Mouse (Mus musculus) gastrocnemius, postnatal 10 days (tissue): ENCODE data around the gene Cbr3. TPM values are rescaled to one million over a fixed set of nuclear protein-coding genes. Genes with fewer than 3 reads are reported as not detected.

Experiments
- DNase-seq: peaks from one replicate; pipeline ENCODE4 v3.0.0; 2021; ENCODE audit warnings: mixed read lengths
- total RNA-seq, 2 experiments: library from RNA; stranded (reverse); gene quantifications; 2 replicates each; pipeline ENCODE4 v1.2.3; 2021

The Cbr3 gene
- total RNA-seq, 2 experiments from 2014 or later = 3.5 to 6.3 TPM

DNA sequence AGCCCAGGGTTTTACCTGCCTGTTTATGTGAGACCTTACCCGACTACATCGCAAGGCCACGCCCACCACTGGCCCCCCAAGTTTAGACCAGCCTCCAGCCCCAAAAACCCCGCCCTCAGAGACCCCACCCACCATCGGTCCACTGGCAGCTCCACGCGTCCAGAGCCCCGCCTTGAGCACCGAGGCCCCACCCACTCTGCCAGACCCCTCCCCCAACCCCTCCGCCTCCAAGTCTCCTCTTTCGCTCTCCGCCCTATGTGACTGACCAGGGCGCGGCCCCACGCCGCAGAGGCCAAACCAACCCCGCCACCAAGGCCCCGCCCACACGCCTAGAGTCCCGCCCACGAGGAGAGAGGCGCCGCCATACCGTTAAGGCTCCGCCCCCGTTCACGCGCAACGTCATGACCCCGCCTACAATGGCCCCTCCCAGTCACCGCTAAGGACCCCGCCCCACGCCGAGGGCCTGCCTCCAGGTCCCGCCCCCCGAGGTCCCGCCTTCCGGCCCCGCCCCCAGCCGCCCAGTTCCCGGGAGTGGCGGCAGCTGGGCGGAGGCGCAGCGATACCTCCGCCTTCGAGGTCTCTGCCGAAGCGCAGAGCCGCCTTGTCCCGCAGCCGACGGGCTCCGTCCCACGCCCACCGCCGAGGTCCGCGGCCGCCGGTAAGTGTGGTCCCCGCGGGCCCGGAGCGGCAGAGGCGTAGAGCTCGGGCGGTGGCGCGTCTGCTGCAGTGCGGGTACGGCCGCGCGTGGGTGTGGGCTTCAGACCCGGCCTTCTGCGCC, 28.6 kb downstream of the Cbr3 start, which contains the start of gene Dop1b:
TSS of gene Dop1b (plus strand) at position 494 of the 778 bp plus-strand sequence.
- DNase-seq = peak; percentile 99

DNA sequence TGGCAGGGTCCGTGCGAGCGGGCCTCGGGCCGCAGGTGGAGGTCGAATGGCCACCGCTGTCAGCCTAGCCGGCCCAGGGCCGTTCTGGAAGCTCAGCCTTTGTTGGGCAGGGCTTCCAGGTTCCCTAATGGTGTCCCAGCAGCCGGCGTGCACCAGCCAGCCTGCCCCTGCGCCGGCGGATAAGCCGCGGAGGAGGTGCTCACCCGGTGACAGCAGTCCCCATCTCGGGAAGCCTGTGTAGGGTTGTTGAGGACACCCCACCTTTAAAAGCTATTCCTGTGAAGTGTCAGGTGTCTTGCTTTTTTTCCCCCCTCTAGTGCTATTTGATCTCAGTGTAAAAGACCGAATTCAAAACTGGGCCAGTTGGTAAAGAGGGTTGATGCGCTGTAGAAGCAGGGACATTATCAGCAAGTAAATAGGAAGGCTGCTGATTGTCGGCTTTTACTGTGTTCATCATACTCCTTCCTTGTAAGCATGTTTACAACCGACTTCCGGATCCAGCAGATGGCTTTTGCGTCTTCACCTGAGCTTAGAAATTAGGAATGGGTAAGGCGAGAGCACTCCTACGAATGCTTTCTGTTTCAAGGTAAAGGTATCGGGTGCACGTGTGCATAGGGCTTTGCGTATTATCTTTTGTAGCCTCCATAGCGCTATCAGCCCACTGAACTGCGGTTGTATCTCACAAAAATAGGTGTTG, 29.3 kb downstream of the Cbr3 start:
- DNase-seq = no peak

DNA sequence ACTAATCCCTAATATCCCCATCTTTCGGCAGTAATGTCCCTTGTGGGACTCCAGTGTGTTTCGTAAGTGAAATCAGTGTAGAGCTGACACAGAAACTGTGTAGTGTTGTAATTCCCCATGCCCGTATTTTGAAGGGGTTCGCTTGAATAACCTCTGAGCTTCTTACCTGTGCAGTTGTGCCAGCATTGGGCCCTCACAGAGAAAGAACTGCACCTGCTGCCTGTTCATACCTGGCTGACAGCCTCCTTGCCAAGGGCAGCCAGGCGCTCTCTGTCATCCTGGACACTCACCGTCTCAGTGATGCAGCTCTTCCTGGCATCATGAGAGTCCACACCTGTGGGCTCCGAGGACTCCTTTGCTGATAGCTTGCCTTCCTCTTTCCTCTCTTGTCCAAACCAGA, 30.0 kb downstream of the Cbr3 start:
- no peak for DNase-seq

DNA sequence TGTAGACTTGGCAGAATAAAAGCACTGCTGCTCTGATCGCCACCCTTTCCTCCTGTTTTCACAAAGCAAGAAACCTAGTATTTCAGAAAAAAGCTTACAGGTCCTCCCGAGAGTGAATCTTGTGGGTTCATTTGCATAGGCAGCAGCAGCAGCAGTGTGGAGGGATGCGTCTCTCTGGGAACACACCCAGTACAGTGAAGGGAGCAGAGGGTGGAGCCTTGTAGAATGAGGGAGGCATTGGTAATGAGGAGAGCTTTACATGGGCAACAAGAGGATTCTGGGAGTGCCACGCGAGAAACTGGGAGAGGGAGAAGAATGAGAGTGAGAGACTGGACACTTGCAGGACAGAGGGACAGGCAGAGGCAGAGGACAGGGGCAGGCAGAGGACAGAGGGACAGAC, 31.4 kb downstream of the Cbr3 start:
- DNase-seq = no peak

DNA sequence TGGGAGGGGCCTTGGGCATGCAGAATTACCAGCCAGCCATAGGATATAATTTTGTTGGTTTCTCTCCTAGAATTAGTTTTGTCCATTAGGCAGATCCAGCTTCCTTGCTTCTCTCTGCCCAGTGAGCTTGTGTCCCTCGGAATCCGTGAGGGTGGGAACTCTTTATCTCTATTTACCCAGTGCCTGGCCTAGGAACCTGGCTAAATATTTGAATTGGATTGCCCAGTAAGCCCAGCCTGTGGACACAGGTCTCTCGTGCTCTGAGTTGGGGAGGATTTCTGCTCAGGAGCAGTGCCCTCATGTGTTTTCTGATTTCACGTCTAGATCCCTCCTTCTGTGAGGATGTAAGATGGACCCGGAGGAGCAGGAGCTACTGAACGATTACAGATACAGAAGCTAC, 32.8 kb downstream of the Cbr3 start:
- DNase-seq = no peak

DNA sequence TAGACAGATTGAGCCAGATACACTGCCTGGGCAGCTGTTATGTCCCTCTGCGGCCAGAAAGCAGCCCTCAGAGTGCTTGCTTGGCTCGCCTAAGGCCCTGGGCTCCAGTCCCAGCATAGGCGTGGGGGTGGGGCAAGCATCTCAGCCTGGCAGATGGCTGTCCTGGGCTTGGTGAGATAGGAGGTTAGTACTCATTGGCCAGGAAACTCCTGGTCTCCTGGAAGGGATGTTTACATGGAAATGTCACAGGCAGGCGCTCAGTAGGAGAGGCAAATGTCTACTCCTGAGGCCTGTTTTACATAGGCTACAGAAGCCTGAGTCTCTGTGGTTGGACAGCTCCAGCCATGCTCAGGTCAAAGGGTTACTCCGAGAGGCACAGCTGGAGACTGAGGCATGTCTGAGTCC, 34.3 kb downstream of the Cbr3 start:
- peak; percentile 80 for DNase-seq

DNA sequence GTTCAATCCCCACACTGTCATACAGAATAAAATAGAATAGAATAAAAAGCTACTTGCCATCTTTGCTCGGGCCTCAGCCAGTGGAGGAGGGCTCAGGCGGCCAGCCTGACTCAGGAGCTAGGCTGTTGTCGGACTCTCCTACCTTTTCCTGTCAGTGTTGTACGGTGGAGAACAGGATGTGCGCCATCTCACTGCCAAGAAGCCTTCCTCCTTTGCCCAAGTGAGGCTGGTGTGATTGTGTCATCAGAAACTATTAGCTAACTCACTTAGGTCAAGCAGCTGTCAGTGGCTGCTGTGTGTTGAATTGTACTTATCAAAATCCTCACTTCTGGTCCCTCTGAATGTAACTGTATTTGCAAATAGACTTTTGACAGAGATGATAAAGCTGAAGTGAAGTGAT, 38.8 kb downstream of the Cbr3 start:
- no peak for DNase-seq

DNA sequence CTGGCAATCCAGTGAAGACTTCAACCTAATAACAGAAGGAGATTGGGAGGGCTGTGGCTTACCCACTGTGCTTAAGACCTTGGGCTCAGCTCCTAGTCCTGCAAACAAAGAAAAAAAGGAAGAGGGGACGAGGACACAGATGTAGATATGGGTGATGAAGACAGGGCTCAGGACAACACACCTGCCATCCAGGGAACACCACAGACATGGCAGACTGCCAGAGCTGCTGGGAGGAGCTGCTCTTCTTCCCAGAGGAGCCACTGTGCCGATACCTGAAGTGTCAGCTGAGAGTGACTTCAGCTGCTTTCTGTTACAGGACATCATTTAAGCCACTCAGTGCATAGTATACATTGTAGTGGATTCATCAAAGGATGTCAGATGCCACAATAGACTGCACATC, 39.5 kb downstream of the Cbr3 start:
- no peak for DNase-seq

DNA sequence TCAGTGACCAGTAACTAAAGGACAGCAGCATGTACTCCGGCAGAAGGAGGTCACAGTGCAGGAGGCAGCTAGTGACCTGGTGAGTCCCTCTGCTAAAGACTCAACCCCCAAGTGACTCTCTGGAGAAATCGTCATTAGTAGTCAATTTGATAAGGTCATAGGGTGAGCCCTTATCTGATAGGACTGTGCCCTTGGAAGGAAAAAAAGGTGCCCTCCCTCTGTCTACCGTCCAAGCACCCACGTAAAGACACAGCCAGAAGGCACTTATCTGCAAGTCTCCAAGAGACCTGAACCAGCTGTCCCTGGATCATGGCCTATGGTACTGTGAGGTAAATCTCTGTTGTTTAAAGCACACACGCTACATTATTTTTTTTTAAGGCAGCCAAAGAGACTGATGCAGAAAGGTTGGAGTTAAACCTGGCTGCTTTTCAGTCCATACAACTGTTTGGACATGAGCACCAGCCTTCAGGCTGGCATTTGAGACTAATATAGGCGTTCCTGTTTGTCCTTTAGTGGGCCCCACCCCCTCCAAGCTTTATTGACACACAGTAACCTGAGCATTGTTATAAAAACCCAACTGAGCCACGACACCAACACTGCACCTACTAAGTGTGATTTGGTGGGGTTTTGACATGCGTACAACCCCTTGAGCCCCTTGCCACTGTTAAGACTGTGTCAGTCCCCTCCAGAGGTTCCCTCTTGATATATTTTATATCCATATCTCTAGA, 42.6 kb downstream of the Cbr3 start:
- DNase-seq = no peak

DNA sequence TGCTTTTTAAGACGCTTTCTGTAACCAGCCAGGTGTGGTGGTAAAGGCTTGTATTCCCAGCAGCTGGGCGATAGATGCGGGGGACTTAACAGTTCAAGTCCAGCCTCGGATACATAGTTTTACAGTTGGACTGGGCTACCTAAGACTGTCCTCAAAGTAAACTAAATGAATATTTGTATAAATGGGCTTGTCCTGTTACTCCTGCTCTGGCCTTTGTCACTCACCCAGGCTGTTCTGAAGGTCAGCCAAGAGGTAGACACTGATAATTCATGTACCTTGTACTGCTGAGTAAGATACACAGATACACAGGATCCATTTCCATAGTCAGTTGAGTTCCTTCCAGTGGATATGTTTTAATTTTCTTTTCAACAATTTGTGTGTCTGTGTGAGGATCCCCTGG, 43.2 kb downstream of the Cbr3 start:
- DNase-seq = no peak

DNA sequence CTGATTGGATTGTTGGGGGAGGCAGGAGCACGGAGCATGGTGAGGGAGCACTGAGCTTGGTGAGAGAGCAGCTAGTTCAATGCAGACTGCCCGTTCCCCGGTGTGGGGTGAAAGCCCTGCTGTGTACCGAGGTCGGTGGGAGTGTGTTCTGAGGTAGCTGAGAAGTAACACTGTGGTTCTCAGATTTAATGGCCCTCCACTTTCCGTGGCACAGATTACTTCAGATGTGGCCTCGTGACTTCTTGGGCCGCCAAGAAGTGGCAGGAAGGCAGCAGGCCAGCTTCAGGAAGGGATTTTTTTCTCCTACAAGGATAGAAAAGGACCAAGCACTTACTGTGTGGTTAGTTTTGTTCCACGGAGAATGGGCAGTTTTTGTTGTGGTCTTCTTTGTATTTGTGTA, 45.7 kb downstream of the Cbr3 start:
- no peak for DNase-seq

DNA sequence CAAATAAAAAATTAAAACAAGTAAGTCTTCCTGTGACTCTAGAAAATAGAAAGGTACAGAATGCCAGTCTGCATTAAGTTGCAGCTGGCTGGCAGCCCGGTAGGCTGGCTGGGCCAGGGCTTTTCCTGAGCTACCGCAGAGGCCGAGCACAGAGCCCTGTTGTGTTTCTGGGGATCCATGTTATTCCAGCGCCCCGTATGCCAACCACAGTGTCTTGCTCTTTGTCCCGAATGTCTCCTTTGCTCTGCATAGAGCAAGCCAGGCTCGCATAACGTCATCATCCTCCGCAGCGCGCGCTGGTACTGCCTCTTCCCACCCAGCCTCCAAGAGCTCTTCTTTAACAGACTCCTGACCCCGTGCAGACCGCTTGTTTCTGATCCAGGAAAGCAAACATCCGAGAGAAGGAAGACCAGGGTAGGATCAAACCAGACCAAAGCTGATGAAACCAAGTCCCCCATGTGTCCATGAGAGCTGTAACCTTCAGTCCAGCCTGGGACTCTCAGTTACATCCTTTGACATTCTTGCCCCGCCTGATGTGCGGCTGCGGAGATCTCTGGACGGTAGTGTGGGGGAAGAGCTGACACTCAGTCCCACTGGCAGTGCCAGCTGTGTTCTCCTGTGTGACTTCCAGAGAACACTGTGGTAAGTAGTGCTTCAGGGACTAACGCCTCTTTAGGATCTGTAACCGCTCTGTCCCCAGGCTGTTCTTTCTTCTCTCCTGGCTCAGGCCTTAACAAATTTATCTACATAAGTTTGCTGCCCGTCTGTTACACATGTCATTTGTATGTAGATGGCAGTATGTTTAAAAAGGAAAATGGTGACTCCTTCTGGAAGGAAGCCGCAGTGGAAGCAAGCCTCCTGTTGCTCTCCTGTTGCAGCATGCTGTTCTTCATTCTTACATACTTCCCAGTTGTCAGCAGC, 47.0 kb downstream of the Cbr3 start:
- DNase-seq = no peak

DNA sequence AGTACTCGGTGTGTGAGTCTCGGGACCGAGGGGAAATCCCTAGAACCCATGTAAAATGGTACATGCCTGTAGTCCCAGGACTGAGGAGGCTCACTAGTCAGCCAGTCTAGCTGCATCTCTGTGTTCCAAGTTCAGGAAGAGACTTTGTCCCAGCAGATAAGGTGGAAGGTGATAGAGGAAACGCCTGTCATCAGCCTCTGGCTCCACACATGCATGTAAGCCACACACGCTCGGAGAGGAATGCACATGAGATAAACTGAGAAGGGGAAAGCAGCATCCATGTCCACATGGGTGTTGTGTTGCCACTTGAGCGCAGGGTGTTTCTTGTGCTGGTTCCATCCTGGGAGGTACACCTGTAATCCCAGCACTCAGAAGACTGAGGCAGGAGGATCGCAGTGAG, 48.3 kb downstream of the Cbr3 start:
- DNase-seq = no peak

DNA sequence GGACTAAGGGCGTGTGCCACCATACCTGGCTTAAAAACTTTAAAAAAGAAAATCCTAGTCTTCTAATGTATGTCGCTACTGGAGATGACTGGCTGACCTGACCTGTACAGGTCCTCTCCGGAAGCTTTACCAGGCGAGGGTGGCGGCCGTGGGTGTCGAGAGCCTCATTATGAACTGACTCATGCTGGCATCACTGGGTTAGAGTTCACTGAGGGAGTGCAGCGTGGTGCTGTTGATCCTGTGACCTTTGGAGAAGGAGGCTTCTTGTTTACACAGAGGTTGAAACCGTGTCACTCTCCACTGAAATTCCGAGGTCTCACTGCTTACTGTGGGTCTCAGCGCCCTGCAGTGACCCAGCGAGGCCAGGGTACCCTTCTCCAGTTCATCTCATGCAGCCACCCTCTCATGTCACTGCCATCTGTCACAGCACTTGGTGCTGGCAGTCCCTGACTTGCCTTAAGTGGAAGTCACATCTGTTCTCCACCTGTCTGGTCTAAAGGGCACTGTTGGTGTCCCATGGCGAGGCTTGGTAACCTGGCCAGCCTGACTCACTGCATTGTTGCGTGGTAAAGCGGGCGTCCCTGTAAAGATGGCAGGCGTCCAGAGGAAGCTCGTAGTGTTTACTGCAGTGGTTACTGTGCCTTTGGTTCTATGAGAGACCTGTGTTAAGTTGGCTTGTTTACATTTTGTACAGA, 50.0 kb downstream of the Cbr3 start:
- DNase-seq = peak; percentile 26

DNA sequence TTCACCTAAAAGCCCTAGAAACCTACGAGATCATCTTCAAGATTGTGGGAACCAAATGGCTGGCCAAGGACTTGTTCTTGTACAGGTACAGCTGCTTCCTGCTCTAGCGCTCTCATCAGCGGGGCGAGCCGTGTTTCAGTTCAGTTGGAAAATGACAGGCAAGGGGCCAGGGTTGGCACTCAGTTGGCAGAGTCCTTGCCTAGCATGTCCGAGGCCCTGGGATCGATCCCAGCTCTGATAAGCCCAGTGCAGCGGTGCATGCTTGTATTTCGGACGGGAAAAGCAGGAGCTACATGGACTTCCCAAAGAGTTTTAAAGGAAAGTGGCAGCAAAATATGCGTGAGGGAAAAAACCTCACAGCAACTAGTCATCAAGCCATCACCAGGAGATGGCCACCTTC, 56.2 kb downstream of the Cbr3 start:
- DNase-seq = no peak

Other genes with a start within 250 kb of the Cbr3 start
- 1 to 10 TPM; 1.7 to 3.2 TPM for gene Setd4, start 79.2 kb upstream of the Cbr3 start, total RNA-seq
- 10 to 100 TPM; 20.4 to 22.7 TPM for gene Cbr1, start 77.4 kb upstream of the Cbr3 start, total RNA-seq
- gene Gm5678, start 55.1 kb upstream of the Cbr3 start, total RNA-seq = 1 to 10 TPM; 1.3 to 1.8 TPM
- gene Dop1b, start 28.7 kb downstream of the Cbr3 start, total RNA-seq = 10 to 100 TPM; 34.7 to 37.7 TPM
- gene Morc3, start 148.9 kb downstream of the Cbr3 start, total RNA-seq = 10 to 100 TPM; 24.5 to 32.8 TPM
- 1 to 10 TPM; 4.6 to 6.8 TPM for gene Chaf1b, start 200.7 kb downstream of the Cbr3 start, total RNA-seq